Mouse (Mus musculus): ENCODE measurements around the gene Lat2. TPM values are rescaled to one million over a fixed set of nuclear protein-coding genes. Genes with fewer than 3 reads are reported as not detected.

Gene Lat2
- polyA plus RNA-seq, 1 experiment from 2014 or later = 5.3 TPM

Small RNAs within 50 kb of the gene (microRNA-seq; reads per million reads assigned to microRNA genes)
- gene Mir7228 = not detected

Other genes starting within 250 kb of the Lat2 start
- gene Gtf2ird1, start 158.3 kb downstream of the Lat2 start, polyA plus RNA-seq (2015; fragmentation: Nextera tagmentation; extraction: Ambion mirVana) = 72.9 and 80.2 TPM in 2 replicates
- gene Clip2, start 62.6 kb downstream of the Lat2 start, polyA plus RNA-seq (2015; fragmentation: Nextera tagmentation; extraction: Ambion mirVana) = 9.4 and 11.4 TPM in 2 replicates
- 0.31 and 0.52 TPM in 2 replicates for gene Syna, start 54.9 kb downstream of the Lat2 start, polyA plus RNA-seq (2015; fragmentation: Nextera tagmentation; extraction: Ambion mirVana)
- 285 and 304 TPM in 2 replicates for gene Rfc2, start 33.7 kb downstream of the Lat2 start, polyA plus RNA-seq (2015; fragmentation: Nextera tagmentation; extraction: Ambion mirVana)
- 402 and 441 TPM in 2 replicates for gene Eif4h, start 24.5 kb upstream of the Lat2 start, polyA plus RNA-seq (2015; fragmentation: Nextera tagmentation; extraction: Ambion mirVana)
- gene Limk1, start 73.6 kb upstream of the Lat2 start, polyA plus RNA-seq (2015; fragmentation: Nextera tagmentation; extraction: Ambion mirVana) = 13.8 and 14.1 TPM in 2 replicates
- 3.4 and 3.5 TPM in 2 replicates for gene Eln, start 132.3 kb upstream of the Lat2 start, polyA plus RNA-seq (2015; fragmentation: Nextera tagmentation; extraction: Ambion mirVana)